Mouse (Mus musculus) testis, adult 2 months (tissue): ENCODE data around the gene Afap1. TPM values are rescaled to one million over a fixed set of nuclear protein-coding genes. Genes with fewer than 3 reads are reported as not detected.
A peak's percentile ranks its signal among the peaks of the same experiment; 100 is the strongest.

ENCODE experiments used
- H3K27ac ChIP-seq: fragments of 200-500 bp; 2 replicates; pipeline ENCODE4 v1.5.1; 2012; ENCODE audit warnings: low read depth, low read length; ENCODE audit not compliant: control insufficient read depth, insufficient read depth
- H3K27me3 ChIP-seq: fragments of 200-500 bp; 2 replicates; pipeline ENCODE4 v1.6.1; 2012; ENCODE audit warnings: mild to moderate bottlenecking, low read length, moderate library complexity; ENCODE audit not compliant: control insufficient read depth, insufficient read depth
- H3K36me3 ChIP-seq: fragments of 200-500 bp; 2 replicates; pipeline ENCODE4 v1.6.1; 2012; ENCODE audit warnings: mild to moderate bottlenecking, low read length; ENCODE audit not compliant: control insufficient read depth, insufficient read depth
- H3K4me1 ChIP-seq: fragments of 200-500 bp; 2 replicates; pipeline ENCODE4 v1.6.1; 2012; ENCODE audit warnings: low read length; ENCODE audit not compliant: control insufficient read depth, insufficient read depth
- H3K4me3 ChIP-seq: fragments of 200-500 bp; 2 replicates; pipeline ENCODE4 v1.5.1; 2012; ENCODE audit warnings: low read depth, mild to moderate bottlenecking, low read length, moderate library complexity, mixed read lengths; ENCODE audit not compliant: control insufficient read depth
- CTCF ChIP-seq: fragments of 200-500 bp; IDR thresholded peaks from 2 replicates; pipeline ENCODE4 v1.5.1; 2012; ENCODE audit warnings: low read depth, mild to moderate bottlenecking, inconsistent platforms, low read length, moderate library complexity; ENCODE audit not compliant: control insufficient read depth, insufficient read depth, insufficient replicate concordance
- POLR2A ChIP-seq: fragments of 200-500 bp; IDR thresholded peaks from 2 replicates; pipeline ENCODE4 v1.6.1; 2012; ENCODE audit warnings: low read depth, mild to moderate bottlenecking, inconsistent platforms, low read length, moderate library complexity; ENCODE audit not compliant: control insufficient read depth
- polyA plus RNA-seq: library from polyadenylated mRNA; depleted of rRNA; stranded (reverse); fragments of >200 nt; gene quantifications from 2 replicates; pipeline ENCODE4 v1.2.3, GENCODE M21; 2012

Gene Afap1
- polyA plus RNA-seq, 1 experiment: 37.9 TPM

- Histone ChIP-seq H3K27ac (peak overlapping the region; percentile 14; the same call in 1 of the 2 replicates), H3K27me3 (no peaks in the 10 kb centered on the region), H3K4me3 (no peak overlapping the region), H3K4me1 (no peaks in the 10 kb centered on the region; the same call in 1 of the 2 replicates), H3K36me3 (no peaks in the 10 kb centered on the region)
- TF ChIP-seq CTCF (no peak), POLR2A (no peak)
These were observed 27.4 kb downstream of the Afap1 start for GRCm38 (mm10) chr5:35920557-35920956.

DNA sequence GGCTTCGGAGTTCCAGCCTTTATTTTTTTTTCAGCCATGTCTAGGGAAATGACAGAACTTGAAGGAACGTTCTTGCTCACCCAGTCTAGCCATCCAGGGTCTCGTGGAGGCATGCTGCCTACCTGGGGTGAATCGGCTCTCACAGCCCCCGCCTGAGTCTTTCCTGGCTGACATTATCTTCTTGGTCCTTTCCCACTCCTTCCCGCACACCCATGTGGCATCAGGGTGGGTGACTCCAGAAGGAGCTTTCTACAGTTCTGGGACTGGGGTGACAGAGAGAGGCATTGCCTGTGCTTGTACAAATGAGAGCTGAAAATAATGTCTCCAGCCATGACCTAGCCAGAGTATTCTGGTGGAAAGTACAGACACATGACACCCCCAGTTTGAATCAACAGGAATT is 28.0 kb downstream of the Afap1 start:
- Histone ChIP-seq H3K36me3 (no peaks in the 10 kb centered on the region), H3K27me3 (no peaks in the 10 kb centered on the region), H3K4me3 (no peak overlapping the region), H3K27ac (peak overlapping the region; percentile 61), H3K4me1 (no peaks in the 10 kb centered on the region; the same call in 1 of the 2 replicates)
- TF ChIP-seq POLR2A (no peak), CTCF (no peak)

- TF ChIP-seq POLR2A (no peak), CTCF (no peak)
- no peak overlapping the region for H3K4me3 ChIP-seq
- H3K36me3 ChIP-seq: no peaks in the 10 kb centered on the region
- peak overlapping the region; percentile 61 for H3K27ac ChIP-seq
- H3K4me1 ChIP-seq: no peaks in the 10 kb centered on the region; the same call in 1 of the 2 replicates
- no peaks in the 10 kb centered on the region for H3K27me3 ChIP-seq
These were observed 28.6 kb downstream of the Afap1 start for GRCm38 (mm10) chr5:35921595-35922254.

- H3K4me3 ChIP-seq: no peak overlapping the region
- H3K27ac ChIP-seq: no peak overlapping the region
- H3K27me3 ChIP-seq: no peaks in the 10 kb centered on the region
- H3K4me1 ChIP-seq: no peaks in the 10 kb centered on the region; the same call in 1 of the 2 replicates
- TF ChIP-seq CTCF: no peak
- TF ChIP-seq POLR2A: no peak
- no peaks in the 10 kb centered on the region for H3K36me3 ChIP-seq
These were observed 30.3 kb downstream of the Afap1 start for GRCm38 (mm10) chr5:35923448-35923847.

DNA sequence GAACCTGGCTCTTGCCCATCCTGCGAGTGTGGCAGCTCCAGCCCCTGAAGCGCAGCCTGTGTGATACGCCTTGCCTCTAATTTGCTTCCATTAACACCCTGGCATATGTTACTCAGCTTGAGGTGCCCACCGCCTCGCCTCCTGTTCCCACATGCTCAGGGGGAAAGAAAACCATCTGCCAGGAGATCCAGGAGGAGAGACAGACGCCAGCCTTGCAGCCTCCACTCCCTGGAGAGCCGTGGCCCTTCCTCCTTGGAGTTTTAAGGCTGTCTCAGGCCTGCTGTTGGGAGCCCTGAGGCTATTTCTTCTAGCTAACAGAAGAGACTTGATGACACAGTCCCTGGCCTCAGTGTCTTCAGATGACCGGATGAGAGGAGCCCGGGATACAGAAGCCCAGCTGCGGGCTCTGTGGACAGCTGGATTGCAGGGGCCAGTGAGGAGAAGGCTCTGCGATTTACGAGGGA is 32.1 kb downstream of the Afap1 start:
- H3K4me3 ChIP-seq: no peak overlapping the region
- H3K27me3 ChIP-seq: no peaks in the 10 kb centered on the region
- no peaks in the 10 kb centered on the region for H3K36me3 ChIP-seq
- no peak overlapping the region; the same call in 1 of the 2 replicates for H3K27ac ChIP-seq
- TF ChIP-seq POLR2A (no peak), CTCF (no peak)
- H3K4me1 ChIP-seq: no peaks in the 10 kb centered on the region; the same call in 1 of the 2 replicates

GRCm38 (mm10) chr5:35926511-35926910 is 33.4 kb downstream of the Afap1 start:
- Histone ChIP-seq H3K27ac (no peak overlapping the region), H3K36me3 (no peaks in the 10 kb centered on the region), H3K4me3 (no peak overlapping the region), H3K4me1 (no peaks in the 10 kb centered on the region; the same call in 1 of the 2 replicates), H3K27me3 (no peaks in the 10 kb centered on the region)
- TF ChIP-seq POLR2A: no peak

GRCm38 (mm10) chr5:35931296-35931695 is 38.2 kb downstream of the Afap1 start:
- Histone ChIP-seq H3K4me3 (no peak overlapping the region), H3K36me3 (no peaks in the 10 kb centered on the region), H3K27ac (no peak overlapping the region; the same call in 1 of the 2 replicates), H3K4me1 (no peaks in the 10 kb centered on the region), H3K27me3 (no peaks in the 10 kb centered on the region)
- TF ChIP-seq POLR2A (no peak), CTCF (no peak)
